Mouse (Mus musculus): ENCODE results near the gene Hsf2bp.

The Hsf2bp gene

GRCm38 (mm10) chr17:32028301-32028700, 7.8 kb downstream of the Hsf2bp start:
- DNase-seq, result no peak

DNA sequence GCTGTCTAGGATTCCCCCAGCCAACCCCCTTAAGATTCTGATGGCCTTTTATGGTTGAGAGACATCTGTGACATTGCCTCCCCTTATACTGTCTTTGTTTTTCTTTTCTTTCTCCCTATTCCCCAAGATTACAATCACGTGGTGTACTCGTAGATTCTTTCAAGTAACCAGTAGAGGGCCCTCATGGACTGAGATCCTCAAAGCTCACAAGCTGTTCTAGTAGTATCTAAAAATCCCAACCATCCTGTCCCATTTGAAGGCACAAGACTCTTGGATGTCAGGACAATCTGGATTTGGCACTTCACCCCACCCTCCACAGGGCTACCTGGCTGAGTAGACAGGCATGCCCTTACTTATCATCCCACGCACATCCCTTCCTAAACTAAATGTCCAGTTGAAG, 8.5 kb downstream of the Hsf2bp start:
- no peak for DNase-seq

DNA sequence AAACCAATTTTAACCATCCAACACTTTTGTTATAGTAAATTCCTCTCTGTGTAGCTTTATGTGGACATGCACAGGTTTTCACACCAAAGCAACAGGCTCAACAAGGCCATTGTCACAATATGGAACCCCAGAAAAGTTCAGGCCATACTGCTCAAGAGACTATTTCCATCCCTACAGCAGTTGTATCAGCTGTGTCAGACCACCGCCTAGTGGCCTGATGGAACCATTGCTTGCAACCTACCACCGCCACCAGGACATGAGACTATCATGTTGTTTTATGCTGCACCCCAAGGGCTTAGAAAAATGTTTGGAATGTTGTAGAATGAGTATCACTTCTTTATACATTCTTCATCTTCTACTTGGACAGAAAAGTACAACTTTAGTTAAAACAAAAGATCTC, 10.8 kb downstream of the Hsf2bp start:
- DNase-seq, result peak; percentile 64

DNA sequence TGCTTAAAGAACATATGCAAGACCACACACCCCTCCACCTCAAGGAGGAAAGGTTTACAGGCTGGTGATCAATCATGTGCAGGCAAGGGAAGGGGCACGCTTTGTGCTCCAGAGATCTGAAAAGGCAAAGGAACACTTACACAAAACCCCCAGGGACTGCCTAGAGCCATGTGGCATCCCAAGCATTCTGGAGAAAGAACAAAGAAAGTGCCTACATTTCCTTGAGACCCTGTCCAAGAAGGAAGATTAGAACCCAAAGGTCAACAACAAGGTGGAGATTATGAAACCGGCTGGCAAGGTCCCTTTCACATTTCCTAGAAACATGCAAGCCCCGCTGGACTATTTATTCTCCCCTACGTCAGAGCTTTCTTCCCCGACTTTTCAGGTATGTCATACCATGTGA, 11.5 kb downstream of the Hsf2bp start:
- no peak for DNase-seq

DNA sequence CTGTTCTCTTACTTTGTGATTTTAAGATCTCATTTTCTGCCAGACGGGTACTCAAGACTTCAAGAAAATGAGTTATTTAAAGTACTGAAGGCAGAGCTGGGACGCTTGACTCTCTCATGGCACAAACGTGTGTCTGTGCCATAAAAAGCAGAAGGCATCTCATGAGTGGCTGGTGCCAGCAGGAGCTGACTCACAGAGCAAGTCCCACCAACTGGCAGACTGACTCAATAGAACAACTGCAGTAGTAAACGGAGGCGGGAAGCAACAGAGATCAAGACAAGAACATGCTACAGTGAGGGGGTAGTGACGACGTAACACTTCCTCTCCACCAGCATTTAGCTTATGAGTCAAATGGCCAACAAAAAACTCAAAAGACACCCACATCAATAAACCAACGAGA, 13.1 kb downstream of the Hsf2bp start:
- no peak for DNase-seq

- no peak for DNase-seq
Measured at GRCm38 (mm10) chr17:32022551-32022950, 13.6 kb downstream of the Hsf2bp start.

- DNase-seq, result no peak
Measured at GRCm38 (mm10) chr17:32021981-32022380, 14.2 kb downstream of the Hsf2bp start.

DNA sequence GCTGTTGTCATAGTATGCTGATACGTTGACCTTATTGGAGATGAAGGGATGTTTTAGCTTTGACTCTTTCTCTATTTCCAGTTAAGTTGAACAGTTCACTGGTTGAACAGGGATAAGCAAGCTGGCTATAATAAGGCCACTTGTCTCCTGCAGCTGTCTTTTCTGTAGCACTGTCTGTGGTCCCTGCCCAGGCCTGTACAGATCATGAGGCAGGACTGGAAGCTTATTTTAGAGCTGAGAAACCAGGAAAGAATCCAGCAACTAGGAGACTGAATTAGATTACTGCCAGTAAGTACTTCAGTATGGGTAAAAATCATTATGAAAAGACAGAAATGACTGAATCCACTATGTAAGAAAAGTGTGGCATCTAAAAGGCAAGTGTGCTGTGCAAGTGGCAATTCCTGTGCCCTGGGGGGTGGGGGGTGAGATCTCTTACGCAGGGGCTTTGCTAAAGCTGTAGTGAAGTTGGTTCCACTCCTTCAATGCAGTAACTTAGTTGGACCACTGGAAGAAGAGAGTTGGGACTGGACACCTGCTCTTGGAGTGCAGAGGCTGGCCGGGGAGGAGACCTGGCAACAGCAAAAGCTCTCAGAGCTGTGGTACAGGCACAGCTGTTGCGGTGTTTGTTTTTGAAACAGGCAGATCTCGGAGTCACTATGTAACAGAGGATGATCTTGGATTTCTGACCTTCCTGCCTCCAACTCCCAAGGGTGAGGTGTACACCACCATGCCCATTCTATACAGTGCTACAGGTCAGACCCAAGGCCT, 17.8 kb downstream of the Hsf2bp start:
- no peak for DNase-seq

GRCm38 (mm10) chr17:32016481-32016880, 19.7 kb downstream of the Hsf2bp start:
- DNase-seq, result no peak

GRCm38 (mm10) chr17:32013659-32014058, 22.5 kb downstream of the Hsf2bp start:
- DNase-seq, result no peak

DNA sequence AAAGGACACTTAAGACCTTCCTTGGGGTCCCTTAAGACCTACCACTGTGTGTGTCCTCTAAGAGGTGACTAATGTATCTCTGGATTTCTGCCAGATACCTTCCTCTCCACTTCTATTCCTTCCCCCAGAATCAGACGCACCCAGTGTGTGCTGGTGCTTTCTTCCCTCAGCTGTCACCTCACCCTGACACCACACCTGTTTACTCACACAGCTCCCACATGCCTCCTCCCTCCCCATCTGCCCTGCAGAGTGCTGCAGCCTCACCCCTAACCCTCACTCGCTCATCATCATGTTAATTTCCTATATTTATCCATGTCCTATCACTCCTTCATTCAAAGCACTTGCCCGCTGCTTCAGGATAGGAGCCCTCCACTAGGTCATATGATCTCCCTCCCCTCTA, 23.9 kb downstream of the Hsf2bp start:
- no peak for DNase-seq

DNA sequence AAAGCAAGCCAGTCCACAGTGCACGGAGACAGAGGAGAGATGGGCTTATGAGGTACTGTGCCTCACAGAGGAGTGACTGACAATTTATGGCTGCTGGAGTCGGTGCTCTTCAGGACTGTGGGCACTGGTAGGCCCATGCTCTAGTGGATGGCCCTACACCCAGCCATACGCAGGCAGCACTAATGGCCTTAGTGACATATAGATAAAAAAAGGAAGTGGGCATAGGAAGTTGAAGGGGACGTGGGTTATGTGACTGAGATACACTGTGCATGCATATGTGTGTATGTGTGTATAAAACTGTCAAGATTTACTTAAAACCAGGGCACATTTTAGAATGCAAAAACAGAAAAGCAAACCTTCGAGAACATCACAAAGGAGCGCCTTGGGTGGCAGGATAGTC, 24.5 kb downstream of the Hsf2bp start:
- no peak for DNase-seq

DNA sequence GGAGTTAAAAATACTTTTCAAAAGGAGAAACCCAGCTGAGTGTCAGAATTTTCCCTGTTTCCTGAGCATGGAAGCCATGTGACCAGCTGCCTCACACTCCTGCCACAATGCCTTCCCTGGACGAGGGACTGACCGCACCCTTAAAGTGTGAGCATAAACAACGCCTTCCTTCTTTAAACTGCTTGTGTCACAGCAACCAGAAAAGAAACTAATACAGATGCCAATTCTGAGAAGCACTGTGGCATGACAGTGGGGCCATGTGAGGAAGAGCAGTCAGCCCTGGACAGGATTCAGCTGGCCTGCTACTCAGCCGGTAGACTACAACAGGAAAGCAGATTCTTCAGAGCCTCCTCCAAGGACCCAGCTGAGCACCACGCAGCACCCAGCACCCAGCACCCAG, 29.3 kb downstream of the Hsf2bp start:
- no peak for DNase-seq

- DNase-seq, result no peak
Measured at GRCm38 (mm10) chr17:32003251-32003650, 32.9 kb downstream of the Hsf2bp start.

- no peak for DNase-seq
Measured at GRCm38 (mm10) chr17:31998351-31998750, 37.8 kb downstream of the Hsf2bp start.

- DNase-seq, result no peak
Measured at GRCm38 (mm10) chr17:31996331-31996730, 39.8 kb downstream of the Hsf2bp start.

- peak; percentile 24 for DNase-seq
Measured at GRCm38 (mm10) chr17:31995784-31996183, 40.4 kb downstream of the Hsf2bp start.

DNA sequence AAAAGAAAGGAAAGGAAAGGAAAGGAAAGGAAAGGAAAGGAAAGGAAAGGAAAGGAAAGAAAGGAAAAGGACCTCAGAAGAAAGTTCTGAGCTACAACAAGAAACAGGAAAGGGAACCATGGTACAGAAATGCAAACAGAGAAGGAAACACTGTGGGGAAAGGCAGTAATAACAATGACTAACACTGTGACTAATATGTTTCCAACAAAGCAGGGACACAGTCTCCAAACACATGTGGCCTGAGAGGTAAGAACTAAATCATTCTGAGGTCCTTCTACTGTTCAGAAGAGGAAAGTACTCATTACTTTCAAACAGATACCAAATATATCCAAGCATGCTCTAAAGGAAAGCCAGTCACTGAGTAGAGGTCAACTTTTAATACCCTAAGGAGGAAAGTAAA, 42.0 kb downstream of the Hsf2bp start:
- no peak for DNase-seq

DNA sequence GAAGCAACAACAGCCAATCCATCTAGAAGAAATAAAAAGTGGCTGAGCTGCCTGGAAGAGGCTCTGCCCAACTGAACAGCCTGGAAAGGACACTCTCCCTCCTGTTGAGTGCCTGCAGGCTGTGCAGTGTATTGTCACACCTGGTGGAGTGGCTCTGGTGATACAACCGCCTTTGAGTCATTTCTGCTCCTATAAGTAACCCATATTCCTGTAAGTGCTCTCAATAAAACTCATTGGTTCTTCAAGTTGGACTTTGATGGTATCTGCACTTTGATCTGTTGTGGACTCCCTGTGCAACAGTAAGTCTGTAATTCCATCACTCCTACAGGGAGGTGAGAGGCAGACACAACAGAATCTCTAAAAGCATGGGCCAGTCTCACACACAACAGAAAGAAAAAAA, 42.8 kb downstream of the Hsf2bp start:
- no peak for DNase-seq

DNA sequence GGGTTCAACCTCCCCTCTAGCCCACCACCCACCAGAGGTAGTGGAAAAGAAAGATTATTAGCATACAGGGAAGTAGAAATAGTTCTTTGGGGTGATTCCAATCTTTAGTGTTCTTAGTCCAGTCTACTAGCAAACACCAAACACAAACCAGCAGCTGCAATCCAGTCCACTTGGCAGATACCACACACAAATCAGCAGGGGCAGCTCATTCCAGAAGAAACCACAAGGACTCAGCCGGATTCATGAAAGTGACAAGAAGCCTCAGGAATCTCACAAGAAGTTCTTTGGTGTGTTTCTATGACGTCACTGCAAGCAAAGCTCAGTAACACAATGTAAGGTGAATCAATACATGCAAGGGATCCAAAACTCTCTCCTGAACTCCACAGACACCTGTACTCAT, 44.1 kb downstream of the Hsf2bp start:
- DNase-seq, result no peak

GRCm38 (mm10) chr17:31989035-31989434, 47.1 kb downstream of the Hsf2bp start:
- DNase-seq, result no peak

GRCm38 (mm10) chr17:31986915-31987314, 49.2 kb downstream of the Hsf2bp start:
- DNase-seq, result no peak

DNA sequence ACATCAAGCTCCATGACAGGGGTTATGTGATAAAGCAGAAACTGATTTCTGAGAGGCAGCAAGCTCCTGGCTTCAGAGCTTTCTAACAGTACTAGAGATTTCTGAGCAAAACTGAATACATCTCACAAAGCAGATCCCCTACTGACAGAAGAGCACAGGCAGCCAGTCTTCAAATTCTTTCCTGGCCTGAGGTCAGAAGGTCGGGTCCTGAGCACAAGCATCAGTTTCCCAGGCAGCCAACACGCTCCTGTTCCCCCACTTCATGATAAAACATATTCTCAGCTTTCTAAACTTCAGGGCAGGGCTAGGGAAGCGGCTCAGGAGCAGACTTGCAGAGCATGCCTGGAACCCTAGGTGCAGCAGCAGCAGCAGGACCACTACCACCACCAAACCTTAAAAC, 52.7 kb downstream of the Hsf2bp start:
- no peak for DNase-seq

DNA sequence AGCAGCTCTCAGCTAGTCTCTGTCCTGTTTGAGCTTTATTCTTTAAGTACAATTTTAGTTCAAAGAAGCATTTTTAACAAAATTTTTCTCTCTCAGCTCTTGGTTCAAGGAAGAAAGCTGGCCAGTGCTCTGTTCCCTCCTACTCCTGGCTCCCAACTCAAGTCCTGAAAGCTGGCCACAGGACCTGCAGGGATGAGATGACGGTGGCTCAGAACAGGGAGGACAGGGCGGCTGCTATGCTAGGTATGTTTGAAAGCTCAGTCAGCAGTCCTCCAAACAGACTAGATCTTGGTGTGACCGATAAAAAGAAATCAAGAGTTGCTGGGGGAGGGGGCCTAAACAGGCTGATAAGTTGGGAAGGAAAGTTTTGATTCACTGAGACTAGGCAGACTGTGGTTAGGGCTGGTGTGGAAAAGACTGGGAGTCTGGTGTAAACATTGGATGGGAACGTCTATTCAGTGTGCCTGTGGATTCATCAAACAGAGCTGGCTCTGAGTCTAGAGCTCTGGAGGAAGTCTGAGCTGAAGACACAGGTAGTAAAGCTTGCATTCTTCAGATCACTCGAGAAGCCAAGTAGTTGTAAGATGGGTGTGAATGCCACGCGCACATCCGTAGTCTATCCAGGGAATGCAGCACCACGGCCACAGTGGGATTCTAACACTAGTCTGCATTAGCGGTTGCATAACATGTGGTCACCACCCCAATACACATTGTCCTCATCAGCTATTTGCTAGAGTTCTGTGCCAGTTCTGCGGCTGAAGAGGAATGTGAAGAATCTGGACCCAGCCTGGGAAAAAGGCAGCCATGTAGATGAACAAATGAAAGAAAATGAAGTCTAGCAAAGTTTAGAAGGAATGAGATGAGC, 53.6 kb downstream of the Hsf2bp start:
- no peak for DNase-seq
